Comparison of ENCODE assay signal across 9 mouse cellular contexts in genomic region chr10:59710246-59710645, GRCm38 (mm10). TPM values are rescaled to one million over a fixed set of nuclear protein-coding genes. Genes with fewer than 3 reads are reported as not detected.
A peak's percentile ranks its signal among the peaks of the same experiment; 100 is the strongest.
DNase-seq lines count a peak whose midpoint lies in the region; TF ChIP-seq lines count a peak whose summit lies in the region.
"Had no signal": no experiment of that assay in that cellular context is flagged by ENCODE, and none has a peak within 500 bp of the region (broad histone marks: within the 10 kb centered on the region; RNA-seq: fewer than 3 reads in every experiment).

No protein-coding gene starts in this region.

- peak; percentile 93 for TF ChIP-seq CTCF in E14TG2a.4 (conservative IDR thresholded peaks at IDR 0.05; ENCODE audit: low read length)

- no peaks in the 10 kb centered on the region for H3K9me3 ChIP-seq in E14TG2a.4 (ENCODE audit: low read length)
- H3K9me3 ChIP-seq: midbrain, embryonic 12.5 days had no signal

- H3K36me3 ChIP-seq in E14TG2a.4 (ENCODE audit: insufficient read depth, low read length) = no peaks in the 10 kb centered on the region
- no peaks in the 10 kb centered on the region for H3K36me3 ChIP-seq in splenic B cell, adult 2 months (ENCODE audit: control insufficient read depth, insufficient read depth, low read length, poor library complexity, severe bottlenecking)

- intact Hi-C loops in left cerebral cortex, postnatal 4 days (cut with DNase I) = no loop called here

- H3K4me1 ChIP-seq in E14TG2a.4 (replicated peaks; ENCODE audit: low read depth, low read length) = peaks cover 22% of the 10 kb centered on the region
- H3K4me1 ChIP-seq: midbrain, embryonic 12.5 days had no signal

- no peaks in the 10 kb centered on the region for H3K27me3 ChIP-seq in E14TG2a.4 (ENCODE audit: insufficient read depth, low read length)
- H3K27me3 ChIP-seq in splenic B cell, adult 2 months (ENCODE audit: control insufficient read depth, insufficient read depth, low read length, poor library complexity, severe bottlenecking) = no peaks in the 10 kb centered on the region
- H3K27me3 ChIP-seq: midbrain, embryonic 12.5 days had no signal

- H3K4me3 ChIP-seq in E14TG2a.4 (replicated peaks; ENCODE audit: low read length) = no peak overlapping the region
- H3K4me3 ChIP-seq: midbrain, embryonic 12.5 days had no signal

- DNase-seq in left cerebral cortex, postnatal 4 days = peak; percentile 24
- DNase-seq in left cerebral cortex, adult 11 months (ENCODE audit: low spot score) = no peak
- peak; percentile 33 for DNase-seq in c-Kit-negative CD71-positive TER-119-positive erythroid progenitor cells, embryonic 14.5 days (ENCODE audit: low read depth, low spot score)
- DNase-seq in splenic B cell, adult 2 months (ENCODE audit: low read depth, low spot score) = peak; percentile 68
- no peak for DNase-seq in cerebellum, adult 8-10 months
- DNase-seq in Muller cell, postnatal 12 days (ENCODE audit: inconsistent ontology term) = no peak
- DNase-seq: gastrocnemius, postnatal 10 days had no signal

RNA-seq across cellular contexts. Expression of gene Micu1, which starts 8.0 kb away (rescaled TPM):
- 10 to 100 TPM; 59.2 to 62.6 TPM for total RNA-seq in left cerebral cortex, postnatal 4 days (2021)

Comparison
In these comparisons a context has a peak if more than half of its experiments do, and no peak if none do; other contexts are left out.
1. DNase-seq: peak in left cerebral cortex, postnatal 4 days (single experiment), c-Kit-negative CD71-positive TER-119-positive erythroid progenitor cells, embryonic 14.5 days (single experiment) and splenic B cell, adult 2 months (single experiment); none in left cerebral cortex, adult 11 months (single experiment), cerebellum, adult 8-10 months (single experiment) and Muller cell, postnatal 12 days (single experiment).